Mouse (Mus musculus) embryonic fibroblast, embryonic 13.5 days (primary cell): ENCODE measurements at regions not wholly inside any gene's neighbourhood (a gene's known extent, or its start where the extent isn't known, plus 50 kb on each side); places are given as distances from the start of the nearest gene placed in this dataset.

Experiments
- H3K27ac ChIP-seq: 2 replicates; pipeline ENCODE4 v1.5.1; 2012; ENCODE audit warnings: low read length, control low read depth, inconsistent platforms; ENCODE audit not compliant: insufficient read depth
- H3K4me1 ChIP-seq: 2 replicates; pipeline ENCODE4 v1.6.1; 2011; ENCODE audit warnings: low read length; ENCODE audit not compliant: control insufficient read depth, insufficient read depth
- H3K4me3 ChIP-seq: 2 replicates; pipeline ENCODE4 v1.5.1; 2011; ENCODE audit warnings: mild to moderate bottlenecking, control low read depth, low read length; ENCODE audit not compliant: insufficient read depth
- CTCF ChIP-seq: IDR thresholded peaks from 2 replicates; pipeline ENCODE4 v1.5.1; 2011; ENCODE audit warnings: mild to moderate bottlenecking, control low read depth, low read length, moderate library complexity, borderline replicate concordance; ENCODE audit not compliant: insufficient read depth
- POLR2A ChIP-seq: IDR thresholded peaks from 2 replicates; pipeline ENCODE4 v1.6.1; 2011; ENCODE audit warnings: low read depth, mild to moderate bottlenecking, control low read depth, low read length, moderate library complexity

- TF ChIP-seq POLR2A = no peak
- TF ChIP-seq CTCF = no peak
- H3K4me3 ChIP-seq = no peak overlapping the region
- no peaks in the 10 kb centered on the region for H3K4me1 ChIP-seq
- H3K27ac ChIP-seq = no peak overlapping the region
These were observed 279.5 kb downstream of the Cd83 start for GRCm38 (mm10) chr13:44064026-44064425.

GRCm38 (mm10) chr13:44065741-44066185, 281.2 kb downstream of the Cd83 start:
- no peak overlapping the region for H3K27ac ChIP-seq
- no peak overlapping the region for H3K4me3 ChIP-seq
- TF ChIP-seq CTCF = no peak
- no peak for TF ChIP-seq POLR2A
- no peaks in the 10 kb centered on the region for H3K4me1 ChIP-seq

GRCm38 (mm10) chr13:44067244-44067643, 282.7 kb downstream of the Cd83 start:
- no peaks in the 10 kb centered on the region for H3K4me1 ChIP-seq
- TF ChIP-seq CTCF (no peak), POLR2A (no peak)
- no peak overlapping the region for H3K27ac ChIP-seq
- H3K4me3 ChIP-seq = no peak overlapping the region

GRCm38 (mm10) chr13:44068951-44069350, 284.4 kb downstream of the Cd83 start:
- H3K4me1 ChIP-seq = no peaks in the 10 kb centered on the region
- H3K27ac ChIP-seq = no peak overlapping the region
- no peak overlapping the region for H3K4me3 ChIP-seq
- TF ChIP-seq POLR2A = no peak
- no peak for TF ChIP-seq CTCF

GRCm38 (mm10) chr13:44073122-44073521, 288.5 kb downstream of the Cd83 start:
- H3K4me3 ChIP-seq = no peak overlapping the region
- no peak for TF ChIP-seq POLR2A
- no peak for TF ChIP-seq CTCF
- H3K27ac ChIP-seq = no peak overlapping the region; the same call in 1 of the 2 replicates

GRCm38 (mm10) chr13:44074172-44074571, 289.6 kb downstream of the Cd83 start:
- no peak overlapping the region for H3K4me3 ChIP-seq
- no peaks in the 10 kb centered on the region for H3K4me1 ChIP-seq
- TF ChIP-seq CTCF (no peak), POLR2A (no peak)
- H3K27ac ChIP-seq = no peak overlapping the region

More at GRCm38 (mm10) chr13:44073122-44073521, 288.5 kb downstream of the Cd83 start:
- no peaks in the 10 kb centered on the region for H3K4me1 ChIP-seq

DNA sequence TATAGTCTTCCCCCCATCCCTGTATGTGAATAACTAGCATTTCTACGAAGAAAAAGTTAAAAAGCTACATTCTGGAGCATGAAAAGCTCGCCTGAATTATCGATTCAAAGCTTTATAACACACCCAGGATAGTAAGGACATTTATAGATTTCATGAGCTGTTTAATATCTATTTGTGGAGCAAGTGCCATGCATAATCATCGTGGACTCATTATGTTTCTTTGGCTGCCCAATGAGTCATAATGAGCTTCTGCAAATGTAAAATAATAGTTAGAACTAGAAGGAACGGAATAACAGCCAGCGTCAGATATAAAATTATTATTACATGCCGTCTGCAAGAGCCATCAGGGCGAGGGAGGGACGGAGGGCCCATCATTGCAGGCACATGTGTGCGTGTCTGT, 292.4 kb downstream of the Cd83 start:
- no peak for TF ChIP-seq CTCF
- no peak for TF ChIP-seq POLR2A
- H3K27ac ChIP-seq = no peak overlapping the region
- H3K4me3 ChIP-seq = no peak overlapping the region
- H3K4me1 ChIP-seq = no peaks in the 10 kb centered on the region

GRCm38 (mm10) chr13:44085621-44086510, 301.3 kb downstream of the Cd83 start:
- Histone ChIP-seq H3K4me3 (no peak overlapping the region), H3K4me1 (peaks cover 17% of the 10 kb centered on the region), H3K27ac (no peak overlapping the region)
- TF ChIP-seq POLR2A (no peak), CTCF (no peak)

DNA sequence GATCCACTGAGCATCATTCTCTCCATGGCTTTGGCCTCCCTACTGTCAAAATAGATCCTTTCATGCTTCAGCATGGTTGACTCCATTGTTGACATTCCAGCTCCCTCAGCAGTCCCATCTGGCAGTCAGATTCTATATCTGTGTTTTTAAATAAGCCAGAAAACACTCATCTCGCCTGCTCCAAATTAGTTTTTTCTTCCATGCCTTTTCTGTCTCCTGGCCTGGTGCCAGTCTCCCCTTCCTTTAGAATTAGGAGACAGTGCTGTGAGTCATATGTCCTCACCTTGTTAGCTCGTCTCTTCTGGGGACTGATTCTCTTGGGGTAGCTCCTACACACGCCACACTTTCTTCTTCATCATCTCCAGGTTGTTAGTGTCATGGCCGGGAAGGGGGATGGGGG, 302.2 kb downstream of the Cd83 start:
- Histone ChIP-seq H3K4me3 (no peak overlapping the region), H3K27ac (no peak overlapping the region), H3K4me1 (peaks cover 17% of the 10 kb centered on the region)
- no peak for TF ChIP-seq POLR2A
- no peak for TF ChIP-seq CTCF

GRCm38 (mm10) chr13:44097141-44097540, 312.6 kb downstream of the Cd83 start:
- no peak overlapping the region for H3K4me3 ChIP-seq
- no peaks in the 10 kb centered on the region for H3K4me1 ChIP-seq
- no peak overlapping the region for H3K27ac ChIP-seq
- TF ChIP-seq CTCF (no peak), POLR2A (no peak)
